ENCODE assay signal across 21 mouse cellular contexts in the genomic region with DNA sequence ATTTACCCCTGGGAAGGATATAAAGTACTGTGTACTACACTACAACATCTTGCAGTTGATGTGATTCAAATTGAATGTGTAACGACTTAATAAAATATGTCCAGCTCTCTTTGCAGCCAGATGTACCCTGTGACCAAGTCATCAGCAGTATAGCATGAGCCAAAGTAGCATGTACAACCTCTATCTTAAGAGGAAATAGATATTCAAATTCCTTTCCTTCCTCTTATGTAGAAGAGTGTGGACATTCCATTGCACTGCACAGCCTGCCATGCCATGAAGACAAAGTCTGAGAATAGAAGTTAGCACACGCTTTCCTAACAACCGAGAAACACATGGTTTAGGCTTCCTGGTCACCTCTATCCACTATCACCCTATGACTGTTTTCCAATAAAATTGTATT.
"Had no signal": no experiment of that assay in that cellular context is flagged by ENCODE, and none has a peak within 500 bp of the region (broad histone marks: within the 10 kb centered on the region; RNA-seq: fewer than 3 reads in every experiment).

No protein-coding gene starts in this region.

- H3K9ac ChIP-seq: limb, embryonic 12.5 days; limb, embryonic 15.5 days; liver, embryonic 13.5 days; lung, embryonic 15.5 days; midbrain, embryonic 13.5 days; neural tube, embryonic 12.5 days; neural tube, embryonic 15.5 days had no signal

- DNase-seq: kidney, adult 18-20 months; kidney, adult 9 months; kidney, postnatal 14 days; kidney, postnatal 4 days; left cerebral cortex, postnatal 4 days; liver, embryonic 13.5 days; lung, adult 18-20 months; lung, postnatal 10 days; lung, postnatal 36 days; right cerebral cortex, adult 18-20 months; right cerebral cortex, postnatal 14 days; right cerebral cortex, postnatal 4 days; spleen, adult 18-20 months; thymus, adult 18-20 months; thymus, postnatal 36 days had no signal

- H3K27ac ChIP-seq: limb, embryonic 12.5 days; limb, embryonic 15.5 days; liver, embryonic 13.5 days; lung, embryonic 15.5 days; midbrain, embryonic 13.5 days; neural tube, embryonic 12.5 days; neural tube, embryonic 15.5 days had no signal

- H3K27me3 ChIP-seq: limb, embryonic 12.5 days; limb, embryonic 15.5 days; liver, embryonic 13.5 days; lung, embryonic 15.5 days; midbrain, embryonic 13.5 days; neural tube, embryonic 12.5 days; neural tube, embryonic 15.5 days had no signal

- H3K4me1 ChIP-seq: limb, embryonic 12.5 days; limb, embryonic 15.5 days; liver, embryonic 13.5 days; lung, embryonic 15.5 days; neural tube, embryonic 12.5 days; neural tube, embryonic 15.5 days had no signal

- H3K9me3 ChIP-seq: limb, embryonic 12.5 days; limb, embryonic 15.5 days; liver, embryonic 13.5 days; lung, embryonic 15.5 days; midbrain, embryonic 13.5 days; neural tube, embryonic 12.5 days; neural tube, embryonic 15.5 days had no signal

- ATAC-seq: midbrain, embryonic 13.5 days had no signal

- H3K4me2 ChIP-seq: limb, embryonic 12.5 days; limb, embryonic 15.5 days; liver, embryonic 13.5 days; lung, embryonic 15.5 days; midbrain, embryonic 13.5 days; neural tube, embryonic 12.5 days; neural tube, embryonic 15.5 days had no signal

- H3K36me3 ChIP-seq: limb, embryonic 12.5 days; limb, embryonic 15.5 days; liver, embryonic 13.5 days; lung, embryonic 15.5 days; midbrain, embryonic 13.5 days; neural tube, embryonic 12.5 days; neural tube, embryonic 15.5 days had no signal

- H3K4me3 ChIP-seq: limb, embryonic 12.5 days; limb, embryonic 15.5 days; liver, embryonic 13.5 days; lung, embryonic 15.5 days; midbrain, embryonic 13.5 days; neural tube, embryonic 12.5 days; neural tube, embryonic 15.5 days had no signal
